Comparison of ENCODE assay signal across 7 mouse cellular contexts in the genomic region with DNA sequence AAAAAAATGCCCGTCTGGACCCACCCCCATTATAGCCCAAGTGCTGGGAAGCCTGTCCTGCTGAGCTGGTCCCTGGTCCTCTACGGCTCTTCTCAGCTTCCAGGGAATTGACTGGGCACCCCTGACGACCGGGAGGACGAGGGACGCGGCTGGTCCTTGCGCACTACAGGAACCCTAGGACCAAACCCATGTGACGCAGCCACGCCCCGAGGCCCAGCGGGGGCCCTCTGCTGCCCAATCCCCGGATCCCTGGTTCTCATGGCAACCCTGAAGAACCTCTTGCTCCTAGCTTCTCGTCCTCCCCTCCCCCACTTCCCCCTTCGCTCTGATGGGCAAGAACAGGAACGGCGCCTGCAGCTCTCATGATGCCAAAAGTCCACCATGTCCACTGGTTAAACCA. TPM values are rescaled to one million over a fixed set of nuclear protein-coding genes. Genes with fewer than 3 reads are reported as not detected.
DNase-seq lines count a peak whose midpoint lies in the region; ATAC-seq and TF ChIP-seq lines count a peak whose summit lies in the region.

No protein-coding gene starts in this region.

- peaks cover 42% of the 10 kb centered on the region for H3K9me3 ChIP-seq in lung, embryonic 16.5 days (ENCODE audit: control insufficient read depth, low read length)
- H3K9me3 ChIP-seq in forebrain, embryonic 10.5 days = peaks cover 56% of the 10 kb centered on the region
- no peaks in the 10 kb centered on the region for H3K9me3 ChIP-seq in midbrain, embryonic 15.5 days

- ATAC-seq in lung, embryonic 16.5 days (ENCODE audit: low read depth) = peak; percentile 30
- ATAC-seq in midbrain, embryonic 15.5 days (replicated peaks) = peak; percentile 70
- no peak for ATAC-seq in megakaryocyte progenitor cell, adult 5-6 weeks (replicated peaks; ENCODE audit: poor library complexity)

- TF ChIP-seq CTCF in lung, adult 2 months (IDR thresholded peaks at IDR 0.05; ENCODE audit: insufficient read depth, low read length) = no peak
- no peak for TF ChIP-seq CTCF in layer of hippocampus, adult 2 months (conservative IDR thresholded peaks at IDR 0.05)

- peaks cover 77% of the 10 kb centered on the region for H3K27me3 ChIP-seq in lung, embryonic 16.5 days (ENCODE audit: control insufficient read depth, insufficient read depth, low read depth, low read length)
- H3K27me3 ChIP-seq in forebrain, embryonic 10.5 days (ENCODE audit: poor library complexity, severe bottlenecking) = peaks cover 100% of the 10 kb centered on the region
- H3K27me3 ChIP-seq in midbrain, embryonic 15.5 days (replicated peaks) = peaks cover 62% of the 10 kb centered on the region

- no peak overlapping the region for H3K9ac ChIP-seq in lung, embryonic 16.5 days (ENCODE audit: low read length)
- H3K9ac ChIP-seq in midbrain, embryonic 15.5 days = peak overlapping the region; percentile 21

- peak overlapping the region; percentile 55 for H3K4me2 ChIP-seq in lung, embryonic 16.5 days (ENCODE audit: low read depth, low read length)
- H3K4me2 ChIP-seq in midbrain, embryonic 15.5 days = peak overlapping the region; percentile 52

- H3K4me1 ChIP-seq in lung, embryonic 16.5 days (replicated peaks; ENCODE audit: control insufficient read depth, insufficient read depth, low read length) = no peaks in the 10 kb centered on the region
- no peaks in the 10 kb centered on the region; the same call in 1 of the 2 replicates for H3K4me1 ChIP-seq in lung, adult 2 months (ENCODE audit: control insufficient read depth, insufficient read depth, low read length)
- peaks cover 14% of the 10 kb centered on the region for H3K4me1 ChIP-seq in forebrain, embryonic 10.5 days
- H3K4me1 ChIP-seq in midbrain, embryonic 15.5 days = no peaks in the 10 kb centered on the region

- H3K36me3 ChIP-seq in lung, embryonic 16.5 days (ENCODE audit: control insufficient read depth, insufficient read depth, low read length) = peaks cover 63% of the 10 kb centered on the region
- peaks cover 99% of the 10 kb centered on the region for H3K36me3 ChIP-seq in forebrain, embryonic 10.5 days (replicated peaks)
- H3K36me3 ChIP-seq in midbrain, embryonic 15.5 days (replicated peaks) = no peaks in the 10 kb centered on the region

- no peak for DNase-seq in lung, adult 2 months
- DNase-seq in forebrain, embryonic 10.5 days (ENCODE audit: extremely low spot score, low spot score) = no peak
- peak; percentile 48 to 52 for DNase-seq in layer of hippocampus, adult 2 months (ENCODE audit: low spot score in 2 of 2)
- DNase-seq in c-Kit-positive CD71-positive TER-119-positive erythroid progenitor cells, embryonic 14.5 days (ENCODE audit: low spot score) = no peak

- TF ChIP-seq POLR2A in lung, adult 2 months (IDR thresholded peaks at IDR 0.05; ENCODE audit: borderline replicate concordance, extremely low read depth, low read depth, low read length) = no peak

- WGBS in lung, embryonic 16.5 days = 54% methylated on average over 17 of the region's 17 CpGs
- WGBS in lung, adult 2 months = 53% methylated on average over 17 of the region's 17 CpGs
- WGBS in forebrain, embryonic 10.5 days = 50% methylated on average over 17 of the region's 17 CpGs
- WGBS in midbrain, embryonic 15.5 days = 56% methylated on average over 17 of the region's 17 CpGs

- H3K4me3 ChIP-seq in lung, embryonic 16.5 days (ENCODE audit: low read length) = peak overlapping the region; percentile 24; the same call in 1 of the 2 replicates
- no peak overlapping the region for H3K4me3 ChIP-seq in lung, adult 2 months (replicated peaks; ENCODE audit: extremely low read depth, low read depth, low read length)
- H3K4me3 ChIP-seq in forebrain, embryonic 10.5 days = peak overlapping the region; percentile 36
- peak overlapping the region; percentile 47 for H3K4me3 ChIP-seq in layer of hippocampus, adult 2 months
- peak overlapping the region; percentile 41 for H3K4me3 ChIP-seq in midbrain, embryonic 15.5 days

- no peak overlapping the region for H3K27ac ChIP-seq in lung, embryonic 16.5 days (ENCODE audit: low read length)
- H3K27ac ChIP-seq in forebrain, embryonic 10.5 days = no peak overlapping the region
- peak overlapping the region; percentile 83; the same call in 1 of the 2 replicates for H3K27ac ChIP-seq in layer of hippocampus, adult 2 months
- peak overlapping the region; percentile 75 for H3K27ac ChIP-seq in midbrain, embryonic 15.5 days

RNA-seq across cellular contexts. Expression of a gene that starts 11.8 kb away (rescaled TPM):
- 518 and 579 TPM in 2 replicates for polyA plus RNA-seq in lung, embryonic 16.5 days (2015; fragmentation: Nextera tagmentation; extraction: Ambion mirVana)
- polyA plus RNA-seq in lung, adult 2 months (2012; rRNA removed) = 23.7 and 27.4 TPM in 2 replicates
- 471 and 485 TPM in 2 replicates for polyA plus RNA-seq in forebrain, embryonic 10.5 days (2016; fragmentation: Nextera tagmentation; extraction: Ambion mirVana)
- 10 to 100 TPM; 25.0 TPM for total RNA-seq in layer of hippocampus, adult 2 months (2021)
- 91.4 and 92.5 TPM in 2 replicates for polyA plus RNA-seq in midbrain, embryonic 15.5 days (2015; fragmentation: Nextera tagmentation; extraction: Ambion mirVana)
- 8.3 and 13.5 TPM in 2 replicates for total RNA-seq in megakaryocyte progenitor cell, adult 5-6 weeks (2015)
- 4.5 and 12.8 TPM in 2 replicates for total RNA-seq in megakaryocyte progenitor cell, adult 5-6 weeks (2017)

Comparison
In these comparisons a context has a peak if more than half of its experiments do, and no peak if none do; other contexts are left out.
1. H3K27ac ChIP-seq: peak in layer of hippocampus, adult 2 months (single experiment) and midbrain, embryonic 15.5 days (single experiment); none in lung, embryonic 16.5 days (single experiment) and forebrain, embryonic 10.5 days (single experiment).
2. DNase-seq: peak in layer of hippocampus, adult 2 months (2 of 2); none in lung, adult 2 months (single experiment), forebrain, embryonic 10.5 days (single experiment) and c-Kit-positive CD71-positive TER-119-positive erythroid progenitor cells, embryonic 14.5 days (single experiment).